Mouse (Mus musculus): ENCODE data around the gene Slamf6.

GRCm38 (mm10) chr1:171970854-171971586, 53.7 kb downstream of the Slamf6 start:
- TF ChIP-seq MAFK (IDR thresholded peaks at IDR 0.05; ENCODE audit: borderline replicate concordance, low read depth, low read length) (no peak), ZKSCAN1 (IDR thresholded peaks at IDR 0.05; ENCODE audit: low read depth, low read length) (no peak), MXI1 (IDR thresholded peaks at IDR 0.05; ENCODE audit: low read depth, low read length) (no peak), CTCF (IDR thresholded peaks at IDR 0.05 in 2 of 3, conservative IDR thresholded peaks at IDR 0.05 in 1 of 3; ENCODE audit: control insufficient read depth in 1 of 3, insufficient read depth in 1 of 3, low read depth in 2 of 3, low read length in 3 of 3, poor library complexity in 1 of 3, severe bottlenecking in 1 of 3) (no peak), EP300 (IDR thresholded peaks at IDR 0.05; ENCODE audit: low read depth in 1 of 2, low read length in 2 of 2) (no peak), ELF1 (IDR thresholded peaks at IDR 0.05; ENCODE audit: low read depth, low read length) (no peak), MAZ (IDR thresholded peaks at IDR 0.05; ENCODE audit: low read depth, low read length) (no peak)

Measured in MEL (cell line).